Mouse (Mus musculus) MEL (cell line): ENCODE data around the gene Stx18. TPM values are rescaled to one million over a fixed set of nuclear protein-coding genes. Genes with fewer than 3 reads are reported as not detected.
A peak's percentile ranks its signal among the peaks of the same experiment; 100 is the strongest.

Experiments used
- DNase-seq: peaks from one replicate; pipeline ENCODE4 v3.0.0; 2011; ENCODE audit warnings: low read depth, low spot score
- H3K27ac ChIP-seq: 2 replicates; pipeline ENCODE4 v1.5.1; 2012; ENCODE audit warnings: low read depth, mild to moderate bottlenecking, control low read depth, low read length, moderate library complexity; ENCODE audit not compliant: control insufficient read depth
- H3K27me3 ChIP-seq, 2 experiments: fragments of 150-350 bp in 1 of 2; sonication (generic) in 1 of 2; 2 replicates each; pipeline ENCODE4 v1.6.1; 2012; ENCODE audit warnings: low read length in 2 of 2, mild to moderate bottlenecking in 2 of 2, improper control_type of control experiment in 1 of 2, moderate library complexity in 1 of 2; ENCODE audit not compliant: insufficient read depth in 2 of 2, control insufficient read depth in 1 of 2
- H3K36me3 ChIP-seq, 2 experiments: 2 replicates each; pipeline ENCODE4 v1.6.1; 2012 to 2014; ENCODE audit warnings: low read length in 2 of 2, improper control_type of control experiment in 1 of 2, inconsistent platforms in 1 of 2, mild to moderate bottlenecking in 1 of 2; ENCODE audit not compliant: insufficient read depth in 2 of 2, control insufficient read depth in 1 of 2
- H3K4me1 ChIP-seq, 2 experiments: fragments of 150-350 bp in 1 of 2; sonication (generic) in 1 of 2; 2 replicates each; pipeline ENCODE4 v1.6.1; 2012; ENCODE audit warnings: low read length in 2 of 2, improper control_type of control experiment in 1 of 2, mild to moderate bottlenecking in 1 of 2; ENCODE audit not compliant: insufficient read depth in 2 of 2, control insufficient read depth in 1 of 2
- H3K4me3 ChIP-seq, 2 experiments: fragments of 150-350 bp in 1 of 2; sonication (generic) in 1 of 2; 2 replicates each; pipeline ENCODE4 v1.5.1; 2012; ENCODE audit warnings: low read depth in 2 of 2, low read length in 2 of 2, mild to moderate bottlenecking in 2 of 2, moderate library complexity in 2 of 2, control low read depth in 1 of 2, improper control_type of control experiment in 1 of 2; ENCODE audit not compliant: control insufficient read depth in 1 of 2, insufficient read depth in 1 of 2
- H3K79me2 ChIP-seq: 2 replicates; pipeline ENCODE4 v1.6.1; 2012; ENCODE audit warnings: mild to moderate bottlenecking, low read length, moderate library complexity; ENCODE audit not compliant: control insufficient read depth, poor library complexity, insufficient read depth
- H3K9ac ChIP-seq: 2 replicates; pipeline ENCODE4 v1.6.1; 2012; ENCODE audit warnings: low read depth, mild to moderate bottlenecking, control low read depth, low read length, moderate library complexity; ENCODE audit not compliant: control insufficient read depth, poor library complexity, severe bottlenecking
- H3K9me3 ChIP-seq: fragments of 150-350 bp; sonication (generic); replicated peaks from 2 replicates; pipeline ENCODE4 v1.6.1; 2012; ENCODE audit warnings: mild to moderate bottlenecking, low read length, improper control_type of control experiment, moderate library complexity; ENCODE audit not compliant: insufficient read depth
- BHLHE40 ChIP-seq: IDR thresholded peaks from 2 replicates; pipeline ENCODE4 v1.6.1; 2012; ENCODE audit warnings: low read depth, mild to moderate bottlenecking, inconsistent platforms, low read length, improper control_type of control experiment, borderline replicate concordance
- CHD1 ChIP-seq: IDR thresholded peaks from 2 replicates; pipeline ENCODE4 v1.6.1; 2012; ENCODE audit warnings: low read depth, mild to moderate bottlenecking, inconsistent platforms, low read length, improper control_type of control experiment
- CTCF ChIP-seq, 3 experiments: IDR thresholded peaks in 2 of 3; conservative IDR thresholded peaks in 1 of 3; 2 replicates each; pipeline ENCODE4 v1.5.1; 2011 to 2012; ENCODE audit warnings: low read length in 3 of 3, low read depth in 2 of 3, mild to moderate bottlenecking in 2 of 3, improper control_type of control experiment in 1 of 3, inconsistent platforms in 1 of 3, mixed read lengths in 1 of 3, moderate library complexity in 1 of 3; ENCODE audit not compliant: control insufficient read depth in 1 of 3, insufficient read depth in 1 of 3, poor library complexity in 1 of 3, severe bottlenecking in 1 of 3
- ELF1 ChIP-seq: IDR thresholded peaks from 2 replicates; pipeline ENCODE4 v1.6.1; 2014; ENCODE audit warnings: low read depth, mild to moderate bottlenecking, inconsistent platforms, low read length, improper control_type of control experiment, moderate library complexity
- GABPA ChIP-seq: IDR thresholded peaks from 2 replicates; pipeline ENCODE4 v1.6.1; 2012; ENCODE audit warnings: low read depth, mild to moderate bottlenecking, inconsistent platforms, low read length, improper control_type of control experiment, moderate library complexity
- JUND ChIP-seq: IDR thresholded peaks from 2 replicates; pipeline ENCODE4 v1.6.1; 2011; ENCODE audit warnings: low read depth, mild to moderate bottlenecking, improper control_type of control experiment, low read length
- MAFK ChIP-seq: IDR thresholded peaks from 2 replicates; pipeline ENCODE4 v1.6.1; 2011; ENCODE audit warnings: low read depth, mild to moderate bottlenecking, low read length, improper control_type of control experiment, borderline replicate concordance
- MAZ ChIP-seq: IDR thresholded peaks from 2 replicates; pipeline ENCODE4 v1.6.1; 2012; ENCODE audit warnings: low read depth, mild to moderate bottlenecking, inconsistent platforms, low read length, improper control_type of control experiment
- MEF2A ChIP-seq: IDR thresholded peaks from 2 replicates; pipeline ENCODE4 v1.6.1; 2014; ENCODE audit warnings: low read depth, mild to moderate bottlenecking, inconsistent platforms, low read length, improper control_type of control experiment; ENCODE audit not compliant: poor library complexity, insufficient replicate concordance, severe bottlenecking; ENCODE audit errors: extremely low read depth
- MYB ChIP-seq: IDR thresholded peaks from 2 replicates; pipeline ENCODE4 v1.6.1; 2011; ENCODE audit warnings: mild to moderate bottlenecking, low read depth, low read length, improper control_type of control experiment
- MYC ChIP-seq: IDR thresholded peaks from 2 replicates; pipeline ENCODE4 v1.6.1; 2011; ENCODE audit warnings: low read depth, mild to moderate bottlenecking, low read length, improper control_type of control experiment, moderate library complexity
- NELFE ChIP-seq: IDR thresholded peaks from 2 replicates; pipeline ENCODE4 v1.6.1; 2011; ENCODE audit warnings: low read depth, low read length, improper control_type of control experiment
- POLR2A ChIP-seq, 2 experiments: IDR thresholded peaks; 2 replicates each; pipeline ENCODE4 v1.6.1; 2011 to 2012; ENCODE audit warnings: low read length in 2 of 2, mild to moderate bottlenecking in 2 of 2, control low read depth in 1 of 2, improper control_type of control experiment in 1 of 2, low read depth in 1 of 2, moderate library complexity in 1 of 2; ENCODE audit not compliant: control insufficient read depth in 1 of 2, insufficient read depth in 1 of 2, poor library complexity in 1 of 2
- POLR2AphosphoS2 ChIP-seq: IDR thresholded peaks from 2 replicates; pipeline ENCODE4 v1.6.1; 2011; ENCODE audit warnings: low read length, improper control_type of control experiment
- POLR2AphosphoS5 ChIP-seq: IDR thresholded peaks from 2 replicates; pipeline ENCODE4 v1.6.1; 2012; ENCODE audit warnings: low read depth, borderline replicate concordance, mild to moderate bottlenecking, inconsistent platforms, low read length, moderate library complexity, mixed read lengths
- RAD21 ChIP-seq: IDR thresholded peaks from 2 replicates; pipeline ENCODE4 v1.6.1; 2011; ENCODE audit warnings: mild to moderate bottlenecking, low read depth, low read length, improper control_type of control experiment
- RCOR1 ChIP-seq: IDR thresholded peaks from 2 replicates; pipeline ENCODE4 v1.6.1; 2012; ENCODE audit warnings: low read depth, mild to moderate bottlenecking, inconsistent platforms, low read length, improper control_type of control experiment
- SIN3A ChIP-seq: IDR thresholded peaks from 2 replicates; pipeline ENCODE4 v1.6.1; 2012; ENCODE audit warnings: low read length, improper control_type of control experiment, inconsistent platforms
- SMC3 ChIP-seq: IDR thresholded peaks from 2 replicates; pipeline ENCODE4 v1.6.1; 2011; ENCODE audit warnings: low read depth, low read length, improper control_type of control experiment
- TBP ChIP-seq: IDR thresholded peaks from 2 replicates; pipeline ENCODE4 v1.8.0; 2011; ENCODE audit warnings: low read depth, low read length, improper control_type of control experiment
- ZC3H11A ChIP-seq: IDR thresholded peaks from 2 replicates; pipeline ENCODE4 v1.6.1; 2012; ENCODE audit warnings: low read depth, mild to moderate bottlenecking, inconsistent platforms, low read length, improper control_type of control experiment
- ZMIZ1 ChIP-seq: IDR thresholded peaks from 2 replicates; pipeline ENCODE4 v1.6.1; 2012; ENCODE audit warnings: low read depth, mild to moderate bottlenecking, inconsistent platforms, low read length, improper control_type of control experiment, moderate library complexity
- ZNF384 ChIP-seq: IDR thresholded peaks from 2 replicates; pipeline ENCODE4 v1.6.1; 2012; ENCODE audit warnings: low read depth, mild to moderate bottlenecking, inconsistent platforms, low read length, improper control_type of control experiment
- polyA plus RNA-seq, 2 experiments: library from polyadenylated mRNA; stranded (reverse) in 1 of 2; unstranded in 1 of 2; fragments of >175 nt in 1 of 2; fragments of >200 nt in 1 of 2; gene quantifications; 2 replicates each; pipeline versions ENCODE4 v1.2.1 to v1.2.4; 2012; ENCODE audit warnings: low replicate concordance in 2 of 2, low read depth in 1 of 2; ENCODE audit not compliant: insufficient read length in 2 of 2, insufficient read depth in 1 of 2, missing spikeins in 1 of 2
- total RNA-seq: library from RNA; depleted of rRNA; stranded (reverse); fragments of 300-350 nt; gene quantifications from 2 replicates; pipeline ENCODE4 v1.2.3, GENCODE M21; 2012

Gene Stx18
- total and polyA plus RNA-seq, 3 experiments, result 44.0 to 44.4 TPM; not detected in 1

DNA sequence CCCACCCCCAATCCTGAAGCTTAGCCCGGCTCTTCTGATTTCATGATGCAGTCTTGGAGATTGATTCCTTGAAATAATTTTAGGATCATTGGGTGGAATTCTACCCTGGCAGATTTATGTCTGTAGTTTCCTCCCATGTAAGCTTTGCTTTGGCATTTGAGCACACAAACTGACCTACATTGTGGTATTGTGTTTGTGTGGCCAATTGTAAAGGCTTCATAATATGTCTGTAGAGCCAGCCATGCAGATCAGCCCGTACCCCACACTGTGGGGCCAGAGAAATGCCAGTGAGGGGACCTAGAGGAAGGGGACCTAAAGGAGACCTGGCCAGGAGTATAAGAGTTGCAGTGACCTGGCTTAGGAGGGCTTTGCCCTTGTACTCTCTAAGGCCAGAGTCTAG, 22.5 kb downstream of the Stx18 start:
- H3K36me3 ChIP-seq, result peaks cover 0 to 4% of the 10 kb centered on the region in 2 experiments; a peak in 1 of 4 replicates
- H3K79me2 ChIP-seq, result no peaks in the 10 kb centered on the region
- H3K27ac ChIP-seq, result no peak overlapping the region
- no peak for TF ChIP-seq ZC3H11A
- no peaks in the 10 kb centered on the region for H3K4me1 ChIP-seq
- no peak overlapping the region for H3K9ac ChIP-seq
- no peak for DNase-seq
- H3K27me3 ChIP-seq, result no peaks in the 10 kb centered on the region
- no peaks in the 10 kb centered on the region for H3K9me3 ChIP-seq
- no peak overlapping the region for H3K4me3 ChIP-seq

DNA sequence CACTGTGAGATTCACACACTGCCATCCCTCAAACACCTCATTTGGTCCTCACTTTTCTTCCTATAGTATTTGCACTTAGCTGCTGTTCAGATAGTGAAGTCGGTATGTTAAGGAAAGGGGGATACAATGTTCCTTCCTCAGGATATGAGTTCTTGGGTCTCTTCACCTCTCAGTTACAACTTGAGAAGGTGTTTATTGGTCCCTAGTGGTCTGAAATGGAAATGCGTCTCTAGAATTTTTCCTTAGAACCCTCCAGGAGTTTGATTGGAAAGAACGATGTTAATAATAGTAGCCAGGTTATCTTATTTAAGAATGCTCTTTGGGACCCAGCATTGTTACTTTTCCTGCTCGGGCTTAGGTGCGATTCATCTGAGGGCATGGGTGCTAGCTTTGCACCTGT, 24.2 kb downstream of the Stx18 start:
- TF ChIP-seq TBP, result no peak
- TF ChIP-seq MAFK, result no peak
- TF ChIP-seq POLR2AphosphoS5, result no peak
- no peak for TF ChIP-seq ZNF384
- TF ChIP-seq ZMIZ1, result no peak
- no peak for TF ChIP-seq MAZ
- TF ChIP-seq ZC3H11A, result no peak
- no peak for TF ChIP-seq POLR2AphosphoS2
- no peak for TF ChIP-seq POLR2A (IDR thresholded peaks at IDR 0.05; ENCODE audit: control insufficient read depth in 1 of 2, insufficient read depth in 1 of 2, low read depth in 1 of 2, low read length in 2 of 2, poor library complexity in 1 of 2)
- TF ChIP-seq RAD21, result peak; percentile 13
- TF ChIP-seq BHLHE40, result no peak
- TF ChIP-seq MYC, result no peak
- no peak for TF ChIP-seq RCOR1
- no peak for TF ChIP-seq JUND
- peak in 2 of 3 experiments; percentile 47 to 60; a peak in 4 of 6 replicates for TF ChIP-seq CTCF (IDR thresholded peaks at IDR 0.05 in 2 of 3, conservative IDR thresholded peaks at IDR 0.05 in 1 of 3; ENCODE audit: control insufficient read depth in 1 of 3, insufficient read depth in 1 of 3, low read depth in 2 of 3, low read length in 3 of 3, poor library complexity in 1 of 3, severe bottlenecking in 1 of 3)
- TF ChIP-seq MYB, result no peak
- no peak overlapping the region for H3K9ac ChIP-seq
- H3K27me3 ChIP-seq, result no peaks in the 10 kb centered on the region
- 0 out of 2 replicates have a peak, but pooled peaks cover 3% of the 10 kb centered on the region for H3K79me2 ChIP-seq
- DNase-seq, result peak; percentile 62
- H3K36me3 ChIP-seq, result no peaks in the 10 kb centered on the region
- no peak overlapping the region for H3K4me3 ChIP-seq
- H3K9me3 ChIP-seq, result no peaks in the 10 kb centered on the region
- no peak overlapping the region for H3K27ac ChIP-seq
- H3K4me1 ChIP-seq, result no peaks in the 10 kb centered on the region

DNA sequence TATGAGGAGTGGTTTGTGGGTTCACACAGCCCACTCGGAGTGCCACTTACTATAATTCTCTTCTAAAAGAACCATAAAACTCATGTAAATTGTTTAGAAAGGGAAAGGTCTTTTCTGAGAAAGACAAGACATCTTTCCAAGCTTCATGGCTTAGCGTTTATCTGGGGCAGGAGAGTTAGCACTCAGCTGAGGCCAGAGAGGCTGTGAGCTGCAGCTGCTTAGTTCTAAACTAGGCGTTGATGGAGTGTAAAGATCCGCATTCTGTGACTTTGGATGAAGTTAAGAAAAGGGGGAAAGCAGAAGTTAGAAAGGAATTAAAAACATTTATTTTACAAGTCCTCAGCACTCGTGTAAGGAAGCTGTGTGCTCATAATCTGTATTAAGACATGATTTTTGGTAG, 24.8 kb downstream of the Stx18 start:
- Histone ChIP-seq H3K9ac (no peak overlapping the region), H3K36me3 (no peaks in the 10 kb centered on the region), H3K9me3 (no peaks in the 10 kb centered on the region), H3K79me2 (0 out of 2 replicates have a peak, but pooled peaks cover 3% of the 10 kb centered on the region), H3K4me1 (no peaks in the 10 kb centered on the region), H3K27me3 (no peaks in the 10 kb centered on the region), H3K4me3 (no peak overlapping the region), H3K27ac (no peak overlapping the region)
- no peak for DNase-seq
- TF ChIP-seq ZMIZ1, result no peak
- no peak for TF ChIP-seq RCOR1
- TF ChIP-seq POLR2AphosphoS5, result no peak
- TF ChIP-seq NELFE, result no peak
- TF ChIP-seq ELF1, result no peak
- no peak for TF ChIP-seq CHD1
- TF ChIP-seq JUND, result no peak
- TF ChIP-seq SMC3, result no peak
- TF ChIP-seq MEF2A, result no peak
- no peak for TF ChIP-seq GABPA
- TF ChIP-seq SIN3A, result no peak
